Mouse (Mus musculus) liver, embryonic 14.5 days (tissue): ENCODE results near the gene Tmem121.

Experiments
- CTCF ChIP-seq: IDR thresholded peaks from 2 replicates; pipeline ENCODE4 v1.5.1; 2016; ENCODE audit warnings: antibody characterized with exemption, low read depth, control low read depth
- EP300 ChIP-seq: IDR thresholded peaks from 2 replicates; pipeline ENCODE4 v1.6.1; 2016; ENCODE audit warnings: antibody characterized with exemption, low read depth

- TF ChIP-seq CTCF = no peak
- TF ChIP-seq EP300 = no peak
These were observed 31.0 kb upstream of the Tmem121 start for GRCm38 (mm10) chr12:113154747-113155075.
